Mouse (Mus musculus): ENCODE measurements at regions not wholly inside any gene's neighbourhood (a gene's known extent, or its start where the extent isn't known, plus 50 kb on each side); places are given as distances from the start of the nearest gene placed in this dataset.

DNA sequence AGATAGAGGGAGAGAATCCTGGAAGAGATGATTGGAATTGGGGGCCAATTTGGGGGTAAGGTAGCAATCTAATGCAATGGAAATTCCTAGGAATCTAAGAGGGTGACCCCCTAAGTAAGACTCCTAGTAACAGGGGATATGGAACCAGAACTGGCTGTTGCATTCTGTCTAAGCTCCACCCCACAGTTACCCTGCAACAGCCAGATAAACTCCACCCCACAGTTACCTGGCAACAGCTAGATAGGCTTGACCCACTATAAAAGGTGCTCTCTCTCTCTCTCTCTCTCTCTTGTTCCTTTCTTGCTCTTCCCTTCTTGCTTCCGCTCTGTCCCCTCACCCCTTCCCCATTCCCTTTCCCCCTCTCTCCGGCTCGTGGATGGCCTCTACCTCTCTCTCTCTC is 262.5 kb upstream of the Cnr1 start:
- TF ChIP-seq CTCF (IDR thresholded peaks at IDR 0.05; ENCODE audit: low read depth, low read length) (no peak), POLR2A (IDR thresholded peaks at IDR 0.05; ENCODE audit: insufficient read depth, low read length) (no peak), EP300 (IDR thresholded peaks at IDR 0.05; ENCODE audit: insufficient read depth, low read depth, low read length) (no peak)
